Mouse (Mus musculus): ENCODE results near the gene Uimc1.

Uimc1 gene

DNA sequence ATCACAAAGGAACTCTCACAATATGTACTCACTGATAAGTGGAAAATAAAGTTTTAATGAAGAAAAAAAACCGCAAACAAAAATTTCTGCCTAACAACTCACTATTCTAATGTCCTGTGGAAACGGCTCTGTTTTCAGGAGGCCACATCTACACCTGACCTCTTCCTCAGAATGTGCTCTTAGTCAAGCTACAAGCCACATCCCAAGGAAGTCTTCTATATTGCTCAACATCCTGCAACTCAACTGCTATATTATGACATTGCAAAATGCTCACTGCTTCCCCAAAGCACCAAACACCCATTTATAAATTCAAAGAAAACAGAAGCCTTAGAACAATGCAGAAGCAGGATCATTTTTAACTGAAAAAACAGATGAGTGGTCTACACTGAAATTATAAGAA lies 60.1 kb downstream of the Uimc1 start:
- DNase-seq = no peak

- no peak for DNase-seq
Observed at GRCm38 (mm10) chr13:55024215-55024614, 75.9 kb downstream of the Uimc1 start.

DNA sequence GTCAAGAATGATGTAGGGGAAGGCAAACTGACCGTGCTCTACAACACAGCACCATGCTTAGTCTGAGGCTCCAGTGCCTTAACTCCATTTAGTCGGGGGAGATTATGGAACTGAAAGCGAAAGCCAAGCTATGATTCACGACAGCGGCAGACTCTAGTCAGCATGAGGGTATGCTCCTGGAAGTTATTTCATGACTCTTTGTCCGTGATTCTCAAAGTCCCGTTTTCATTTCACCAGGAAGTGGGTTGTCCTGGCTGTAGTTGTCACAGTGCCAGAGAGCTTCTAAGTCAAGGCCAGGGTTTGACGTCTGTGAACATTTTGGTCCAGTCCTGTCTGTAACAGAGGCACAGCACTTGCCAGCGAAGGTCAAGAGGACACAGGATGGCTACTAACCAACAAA lies 77.4 kb downstream of the Uimc1 start:
- no peak for DNase-seq

GRCm38 (mm10) chr13:55022256-55022655 lies 77.8 kb downstream of the Uimc1 start:
- DNase-seq = no peak

GRCm38 (mm10) chr13:55021194-55021779 lies 78.8 kb downstream of the Uimc1 start, which contains the start of gene Hk3:
Gene Hk3 (minus strand): TSS chr13:55021385.
- no peak for DNase-seq

- no peak for DNase-seq
Observed at GRCm38 (mm10) chr13:55020051-55020450, 80.0 kb downstream of the Uimc1 start.

DNA sequence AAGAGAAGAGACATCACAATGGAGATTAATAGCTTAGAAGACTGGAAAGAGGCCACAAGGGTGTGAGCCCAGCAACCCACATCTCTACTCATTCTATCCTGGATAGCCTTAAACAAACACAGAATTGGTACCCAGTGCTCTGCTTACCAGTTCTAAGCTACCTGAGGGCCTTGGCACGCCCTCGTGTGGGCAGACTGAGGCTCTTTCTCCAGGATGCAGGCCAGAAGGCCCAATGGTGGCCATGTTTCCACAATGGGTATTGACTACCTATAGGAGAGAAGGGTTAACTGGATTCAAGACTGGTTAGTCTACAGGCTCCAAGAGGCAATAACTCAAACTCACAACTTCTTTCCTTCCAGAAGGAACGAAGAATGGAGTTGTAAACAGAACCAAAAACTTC lies 80.9 kb downstream of the Uimc1 start:
- no peak for DNase-seq

GRCm38 (mm10) chr13:55018700-55019099 lies 81.4 kb downstream of the Uimc1 start:
- DNase-seq = no peak

DNA sequence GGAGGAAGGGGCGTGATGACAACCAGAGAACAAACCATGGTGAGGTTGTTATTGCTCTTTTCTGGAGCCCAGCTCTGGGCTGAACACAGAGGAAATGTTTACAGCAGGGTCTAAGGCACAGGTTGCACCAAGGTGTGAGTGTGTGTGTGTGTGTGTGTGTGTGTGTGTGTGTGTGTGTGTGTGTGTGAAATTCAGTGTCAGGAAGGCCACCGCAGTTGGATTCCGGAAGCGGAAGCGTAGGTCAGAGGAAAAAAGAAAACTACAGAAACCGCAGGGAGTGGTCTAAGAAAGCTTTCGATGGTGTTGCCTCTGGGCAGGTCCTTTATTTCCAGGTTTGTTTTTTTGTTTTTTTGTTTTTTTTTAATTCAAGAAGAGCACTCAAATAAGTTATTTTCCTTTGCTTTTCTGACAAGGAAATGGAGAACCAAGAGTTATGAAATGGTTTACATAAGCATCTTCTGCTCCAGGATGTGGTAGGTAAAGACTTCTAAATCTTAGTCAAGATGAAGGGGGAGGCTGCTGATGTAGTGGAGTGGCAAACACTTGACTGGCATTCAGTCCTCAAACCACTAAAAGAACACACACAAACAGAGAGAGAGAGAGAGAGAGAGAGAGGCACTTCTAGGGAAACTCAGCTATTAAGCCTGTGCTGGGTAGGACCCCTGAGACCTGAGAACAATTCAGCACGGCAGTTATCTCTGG lies 82.1 kb downstream of the Uimc1 start:
- no peak for DNase-seq

DNA sequence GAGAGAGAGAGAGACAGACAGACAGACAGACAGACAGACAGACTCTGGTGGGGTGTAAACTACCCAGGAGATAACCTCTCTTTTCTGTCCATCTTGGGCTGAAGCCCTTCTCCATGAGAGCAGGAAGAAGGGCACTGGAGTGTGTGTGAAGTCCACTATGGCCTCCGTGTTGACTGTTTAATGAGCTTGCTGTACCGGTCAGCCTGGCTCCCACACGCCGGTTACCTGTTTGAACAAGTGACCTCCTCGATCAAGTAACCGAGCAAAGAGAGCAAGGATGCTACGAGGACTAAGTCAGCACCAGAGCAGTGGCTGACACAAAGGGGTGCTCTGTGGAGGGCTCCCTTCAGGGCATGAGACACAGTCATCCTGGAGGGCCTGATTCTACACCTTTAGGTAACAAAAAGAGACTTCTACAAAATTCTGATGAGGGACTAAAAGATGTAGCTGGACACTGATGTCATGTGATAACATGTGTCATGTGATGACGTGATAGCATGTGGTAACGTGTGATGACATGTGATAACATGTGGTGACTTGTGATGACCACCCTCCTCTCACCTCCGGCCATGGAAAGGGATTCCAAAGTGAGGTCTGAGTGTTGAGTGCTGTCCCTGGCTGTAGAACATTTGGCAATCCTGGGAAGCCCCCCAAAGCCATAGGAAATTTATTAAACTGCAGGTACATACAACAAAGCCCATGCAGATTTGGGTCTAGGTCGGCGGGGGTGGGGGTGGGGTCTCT lies 82.8 kb downstream of the Uimc1 start:
- no peak for DNase-seq

- DNase-seq = no peak
Observed at GRCm38 (mm10) chr13:55014451-55014850, 85.6 kb downstream of the Uimc1 start.

DNA sequence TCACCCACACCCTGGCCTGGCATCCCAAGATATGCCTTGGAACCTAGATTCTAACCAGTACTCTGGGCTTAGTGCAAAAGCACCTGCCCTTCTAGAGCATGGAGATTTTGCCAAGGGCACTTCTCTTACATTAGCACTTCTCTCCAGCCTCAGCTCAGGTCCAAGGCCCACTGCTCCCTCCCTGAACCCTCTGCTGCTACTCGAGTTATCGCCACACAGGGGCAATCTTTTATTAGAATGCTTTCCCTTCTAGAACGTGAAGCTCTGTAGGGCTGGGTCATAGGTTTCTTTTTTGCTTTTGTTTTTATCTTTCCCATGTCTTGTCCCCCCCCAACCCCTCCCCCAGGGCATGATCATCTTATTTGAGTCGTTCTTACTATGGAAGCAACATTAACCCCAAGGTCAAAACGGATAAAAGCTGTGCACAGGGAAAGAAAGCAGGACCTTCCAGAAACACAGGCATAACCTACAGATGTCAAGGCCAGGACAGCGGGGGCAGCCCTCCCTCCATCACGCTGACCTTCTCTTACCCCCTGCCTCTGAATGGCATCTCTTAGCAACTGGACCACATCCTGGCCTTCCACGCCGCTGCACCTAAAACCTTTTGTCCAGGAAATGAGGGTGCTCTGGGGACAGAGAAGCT lies 86.3 kb downstream of the Uimc1 start:
- DNase-seq = no peak

- no peak for DNase-seq
Observed at GRCm38 (mm10) chr13:55011981-55012478, 88.1 kb downstream of the Uimc1 start.

DNA sequence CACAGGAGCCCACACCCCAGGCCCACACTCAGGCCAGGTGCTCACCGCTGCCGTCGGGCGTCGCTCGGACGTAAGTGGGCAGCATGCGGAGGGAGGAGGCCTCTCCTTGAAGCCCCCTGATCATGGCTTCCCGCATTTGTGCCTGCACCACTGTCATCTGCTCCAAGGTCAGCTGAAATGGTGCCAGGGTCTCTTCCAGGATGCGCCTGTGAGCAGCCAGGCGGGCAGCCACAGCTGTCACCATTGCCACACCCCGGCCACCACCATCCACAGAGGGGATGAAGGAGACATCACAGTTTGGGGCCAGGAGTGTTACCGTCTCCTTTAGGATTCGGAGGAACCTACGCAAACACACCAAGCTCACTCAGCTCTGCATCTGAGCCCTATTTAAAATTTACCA lies 89.0 kb downstream of the Uimc1 start:
- no peak for DNase-seq

DNA sequence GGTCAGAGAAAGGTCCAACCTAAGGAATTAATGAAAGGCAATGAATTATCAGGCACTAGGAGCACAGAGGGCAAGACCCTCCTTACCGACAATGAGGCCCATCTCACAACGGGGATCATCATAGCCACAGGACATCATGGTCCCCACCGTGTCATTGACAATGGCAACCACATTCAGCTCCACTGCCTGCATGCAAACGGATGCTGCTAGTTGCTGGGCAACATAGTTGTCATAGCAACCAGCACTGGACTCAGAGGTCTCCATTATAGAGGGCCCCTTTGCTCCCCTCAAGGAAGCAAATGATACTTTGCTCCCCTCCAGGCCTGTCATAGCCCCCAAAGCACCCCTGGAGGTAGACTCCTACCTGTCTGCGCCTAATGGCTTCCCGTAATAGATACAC lies 91.5 kb downstream of the Uimc1 start:
- DNase-seq = no peak

- DNase-seq = no peak
Observed at GRCm38 (mm10) chr13:55006415-55006742, 93.7 kb downstream of the Uimc1 start.

DNA sequence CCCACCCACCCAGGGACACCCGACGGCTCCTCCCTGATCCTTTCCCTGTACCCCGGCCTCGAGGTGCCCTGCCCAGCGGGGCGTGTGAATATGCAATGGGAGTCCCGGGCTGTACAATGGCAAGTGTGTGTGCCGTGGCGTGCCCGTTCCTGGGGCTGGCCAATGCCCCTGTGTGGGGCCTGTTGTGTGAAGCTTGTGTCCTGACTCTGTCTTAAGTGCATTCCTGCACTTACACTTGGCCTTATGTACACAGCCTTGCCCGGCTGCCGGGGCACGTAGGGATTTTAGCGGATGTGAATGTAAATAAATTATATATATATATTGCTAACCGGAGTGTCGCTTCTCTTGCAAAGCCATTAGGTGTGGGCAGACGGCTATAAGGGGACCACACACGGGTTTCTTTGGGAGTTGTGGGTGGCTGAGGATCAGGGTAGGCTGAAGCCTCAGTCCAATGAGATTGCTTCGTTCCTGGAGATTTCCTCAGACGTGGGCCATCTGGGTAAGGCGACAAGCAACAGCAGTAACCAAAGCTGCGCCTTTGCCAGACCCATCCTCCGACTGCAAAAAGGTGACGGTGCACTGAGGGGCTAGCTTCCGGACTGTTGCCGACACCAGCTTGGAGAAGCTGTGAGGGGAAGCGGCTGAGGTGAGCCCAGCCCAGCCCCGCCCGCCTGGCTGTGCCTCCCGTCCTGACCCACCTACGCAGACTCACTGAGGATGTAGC lies 94.2 kb downstream of the Uimc1 start:
- no peak for DNase-seq

- DNase-seq = no peak
Observed at GRCm38 (mm10) chr13:55004646-55005045, 95.5 kb downstream of the Uimc1 start.

DNA sequence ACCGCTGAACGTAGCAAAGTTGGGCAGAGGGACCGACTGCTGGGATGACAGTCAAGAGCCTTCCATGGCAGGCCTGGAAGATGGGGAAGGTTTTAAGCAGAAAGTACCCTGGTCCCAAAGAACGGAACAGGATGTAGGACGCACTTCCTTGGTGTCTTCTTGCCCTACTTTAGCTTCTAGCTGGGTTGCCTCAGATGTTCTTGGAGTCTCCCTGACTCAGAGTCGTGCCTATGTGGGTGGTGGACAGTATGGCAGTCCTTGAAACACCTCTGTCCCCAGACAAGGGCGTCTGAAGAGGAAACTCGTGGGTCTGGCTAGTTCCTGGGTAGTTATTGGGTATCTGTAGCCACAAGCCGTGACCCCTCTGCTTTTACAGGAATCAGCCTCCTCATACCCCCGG lies 98.0 kb downstream of the Uimc1 start:
- no peak for DNase-seq

- DNase-seq = no peak
Observed at GRCm38 (mm10) chr13:55000433-55000832, 99.7 kb downstream of the Uimc1 start.

GRCm38 (mm10) chr13:54997568-54997967 lies 102.5 kb downstream of the Uimc1 start:
- DNase-seq = no peak

DNA sequence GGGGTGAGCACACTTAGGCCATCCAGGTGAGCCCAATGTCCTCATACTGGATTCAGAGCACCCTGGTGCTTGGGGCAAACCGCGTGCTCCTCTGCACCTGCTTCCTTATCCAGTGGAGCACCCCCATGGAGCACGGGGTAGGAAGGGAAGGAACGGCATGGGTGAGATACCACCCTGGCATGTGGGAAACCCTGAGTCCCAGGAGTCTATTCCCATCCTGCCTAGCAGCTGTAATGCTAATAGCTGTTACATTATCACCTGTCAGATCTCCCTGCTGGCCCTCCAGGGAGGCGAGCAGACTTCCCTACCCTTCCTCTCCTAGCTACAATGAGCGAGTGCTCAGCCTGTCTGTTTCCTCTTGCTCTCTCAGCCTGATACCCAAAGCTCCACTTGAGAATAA lies 104.9 kb downstream of the Uimc1 start:
- no peak for DNase-seq

- DNase-seq = no peak
Observed at GRCm38 (mm10) chr13:54994576-54994975, 105.5 kb downstream of the Uimc1 start.
